Mouse (Mus musculus): Measurements from ENCODE around the gene Mettl9. TPM values are rescaled to one million over a fixed set of nuclear protein-coding genes. Genes with fewer than 3 reads are reported as not detected.
"Not testable (repeated sequence)": the region's sequence is repeated elsewhere in the genome, so short reads cannot be mapped to it uniquely, and the experiment has no call there.

Gene Mettl9
- polyA plus RNA-seq, 1 experiment from 2014 or later: 297 TPM

- peak; percentile 51 for DNase-seq (ENCODE audit: low spot score)
- Histone ChIP-seq H3K27ac (replicated peaks; ENCODE audit: low read depth, low read length) (peak overlapping the region; percentile 62; the same call in 1 of the 2 replicates), H3K27me3 (ENCODE audit: control insufficient read depth, insufficient read depth, low read length) (no peaks in the 10 kb centered on the region), H3K4me1 (ENCODE audit: control insufficient read depth, insufficient read depth, low read length) (peaks cover 8% of the 10 kb centered on the region), H3K36me3 (ENCODE audit: control insufficient read depth, insufficient read depth, low read length) (no peaks in the 10 kb centered on the region), H3K9ac (ENCODE audit: low read length) (no peak overlapping the region), H3K9me3 (ENCODE audit: control insufficient read depth, low read length) (no peaks in the 10 kb centered on the region), H3K4me2 (ENCODE audit: low read depth, severe bottlenecking) (no peak overlapping the region), H3K4me3 (ENCODE audit: low read depth, low read length) (no peak overlapping the region)
- peak; percentile 70; the same call in 1 of the 2 replicates for ATAC-seq (ENCODE audit: insufficient number of reproducible peaks, low FRiP score, low TSS enrichment, low read depth)
- 23% methylated on average over 10 of the region's 10 CpGs for WGBS
Measured at GRCm38 (mm10) chr7:121011794-121012689, 22.2 kb upstream of the Mettl9 start.

GRCm38 (mm10) chr7:121014486-121014885, 19.8 kb upstream of the Mettl9 start:
- DNase-seq (ENCODE audit: low spot score): no peak
- Histone ChIP-seq H3K9me3 (ENCODE audit: control insufficient read depth, low read length) (no peaks in the 10 kb centered on the region), H3K36me3 (ENCODE audit: control insufficient read depth, insufficient read depth, low read length) (no peaks in the 10 kb centered on the region), H3K4me2 (ENCODE audit: low read depth, severe bottlenecking) (no peak overlapping the region), H3K4me1 (ENCODE audit: control insufficient read depth, insufficient read depth, low read length) (peaks cover 8% of the 10 kb centered on the region), H3K4me3 (ENCODE audit: low read depth, low read length) (no peak overlapping the region), H3K27me3 (ENCODE audit: control insufficient read depth, insufficient read depth, low read length) (no peaks in the 10 kb centered on the region), H3K9ac (ENCODE audit: low read length) (no peak overlapping the region), H3K27ac (replicated peaks; ENCODE audit: low read depth, low read length) (no peak overlapping the region)
- ATAC-seq (ENCODE audit: insufficient number of reproducible peaks, low FRiP score, low TSS enrichment, low read depth): no peak
- WGBS: 91% methylated on average over 10 of the region's 10 CpGs

- ATAC-seq (ENCODE audit: insufficient number of reproducible peaks, low FRiP score, low TSS enrichment, low read depth): no peak
- Histone ChIP-seq H3K9ac (ENCODE audit: low read length) (no peak overlapping the region), H3K36me3 (ENCODE audit: control insufficient read depth, insufficient read depth, low read length) (no peaks in the 10 kb centered on the region), H3K4me2 (ENCODE audit: low read depth, severe bottlenecking) (no peak overlapping the region), H3K4me1 (ENCODE audit: control insufficient read depth, insufficient read depth, low read length) (no peaks in the 10 kb centered on the region), H3K27me3 (ENCODE audit: control insufficient read depth, insufficient read depth, low read length) (no peaks in the 10 kb centered on the region), H3K9me3 (ENCODE audit: control insufficient read depth, low read length) (no peaks in the 10 kb centered on the region), H3K27ac (replicated peaks; ENCODE audit: low read depth, low read length) (no peak overlapping the region), H3K4me3 (ENCODE audit: low read depth, low read length) (no peak overlapping the region)
- DNase-seq (ENCODE audit: low spot score): no peak
- WGBS: 92% methylated on average over 3 of the region's 3 CpGs
Measured at GRCm38 (mm10) chr7:121018778-121019177, 15.5 kb upstream of the Mettl9 start.

- H3K4me2 ChIP-seq (ENCODE audit: low read depth, severe bottlenecking): no peak overlapping the region
- DNase-seq (ENCODE audit: low spot score): no peak
Measured at GRCm38 (mm10) chr7:121020277-121020676, 14.0 kb upstream of the Mettl9 start.

GRCm38 (mm10) chr7:121025221-121026008, 8.8 kb upstream of the Mettl9 start:
- no peaks in the 10 kb centered on the region for H3K27me3 ChIP-seq (ENCODE audit: control insufficient read depth, insufficient read depth, low read length)
- H3K4me1 ChIP-seq (ENCODE audit: control insufficient read depth, insufficient read depth, low read length): no peaks in the 10 kb centered on the region
- no peaks in the 10 kb centered on the region for H3K36me3 ChIP-seq (ENCODE audit: control insufficient read depth, insufficient read depth, low read length)
- H3K4me2 ChIP-seq (ENCODE audit: low read depth, severe bottlenecking): no peak overlapping the region
- ATAC-seq (ENCODE audit: insufficient number of reproducible peaks, low FRiP score, low TSS enrichment, low read depth) (no peak), DNase-seq (ENCODE audit: low spot score) (no peak)
- no peaks in the 10 kb centered on the region for H3K9me3 ChIP-seq (ENCODE audit: control insufficient read depth, low read length)
- no peak overlapping the region for H3K4me3 ChIP-seq (ENCODE audit: low read depth, low read length)
- no peak overlapping the region for H3K27ac ChIP-seq (replicated peaks; ENCODE audit: low read depth, low read length)
- H3K9ac ChIP-seq (ENCODE audit: low read length): no peak overlapping the region
- whole genome bisulfite sequencing: 78% methylated on average over 6 of the region's 6 CpGs

More at GRCm38 (mm10) chr7:121020277-121020676, 14.0 kb upstream of the Mettl9 start:
- no peak overlapping the region for H3K27ac ChIP-seq (replicated peaks; ENCODE audit: low read depth, low read length)
- H3K4me3 ChIP-seq (ENCODE audit: low read depth, low read length): no peak overlapping the region
- no peak overlapping the region for H3K9ac ChIP-seq (ENCODE audit: low read length)
- 44% methylated on average over 8 of the region's 8 CpGs for WGBS
- no peaks in the 10 kb centered on the region for H3K4me1 ChIP-seq (ENCODE audit: control insufficient read depth, insufficient read depth, low read length)
- no peaks in the 10 kb centered on the region for H3K9me3 ChIP-seq (ENCODE audit: control insufficient read depth, low read length)
- no peaks in the 10 kb centered on the region for H3K36me3 ChIP-seq (ENCODE audit: control insufficient read depth, insufficient read depth, low read length)
- ATAC-seq (ENCODE audit: insufficient number of reproducible peaks, low FRiP score, low TSS enrichment, low read depth): no peak
- no peaks in the 10 kb centered on the region for H3K27me3 ChIP-seq (ENCODE audit: control insufficient read depth, insufficient read depth, low read length)

GRCm38 (mm10) chr7:121026300-121026699, 7.9 kb upstream of the Mettl9 start:
- no peak overlapping the region for H3K4me3 ChIP-seq (ENCODE audit: low read depth, low read length)
- no peak for DNase-seq (ENCODE audit: low spot score)
- WGBS: 45% methylated on average over 3 of the region's 3 CpGs
- H3K27ac ChIP-seq (replicated peaks; ENCODE audit: low read depth, low read length): no peak overlapping the region
- H3K4me1 ChIP-seq (ENCODE audit: control insufficient read depth, insufficient read depth, low read length): no peaks in the 10 kb centered on the region
- H3K9ac ChIP-seq (ENCODE audit: low read length): no peak overlapping the region
- H3K27me3 ChIP-seq (ENCODE audit: control insufficient read depth, insufficient read depth, low read length): no peaks in the 10 kb centered on the region
- H3K4me2 ChIP-seq (ENCODE audit: low read depth, severe bottlenecking): no peak overlapping the region
- ATAC-seq (ENCODE audit: insufficient number of reproducible peaks, low FRiP score, low TSS enrichment, low read depth): no peak
- H3K36me3 ChIP-seq (ENCODE audit: control insufficient read depth, insufficient read depth, low read length): no peaks in the 10 kb centered on the region
- no peaks in the 10 kb centered on the region for H3K9me3 ChIP-seq (ENCODE audit: control insufficient read depth, low read length)

- not testable (repeated sequence) for H3K27me3 ChIP-seq (ENCODE audit: control insufficient read depth, insufficient read depth, low read length); H3K36me3 ChIP-seq (ENCODE audit: control insufficient read depth, insufficient read depth, low read length); H3K27ac ChIP-seq (replicated peaks; ENCODE audit: low read depth, low read length); H3K4me3 ChIP-seq (ENCODE audit: low read depth, low read length); H3K9ac ChIP-seq (ENCODE audit: low read length); H3K4me1 ChIP-seq (ENCODE audit: control insufficient read depth, insufficient read depth, low read length); ATAC-seq (ENCODE audit: insufficient number of reproducible peaks, low FRiP score, low TSS enrichment, low read depth); H3K4me2 ChIP-seq (ENCODE audit: low read depth, severe bottlenecking); DNase-seq (ENCODE audit: low spot score); H3K9me3 ChIP-seq (ENCODE audit: control insufficient read depth, low read length)
Measured at GRCm38 (mm10) chr7:121029947-121030346, 4.3 kb upstream of the Mettl9 start.

GRCm38 (mm10) chr7:121034701-121035141, 476 bp downstream of the Mettl9 start:
- Histone ChIP-seq H3K4me1 (ENCODE audit: control insufficient read depth, insufficient read depth, low read length) (peaks cover 14% of the 10 kb centered on the region), H3K27ac (replicated peaks; ENCODE audit: low read depth, low read length) (peak overlapping the region; percentile 97), H3K9ac (ENCODE audit: low read length) (peak overlapping the region; percentile 100), H3K4me2 (ENCODE audit: low read depth, severe bottlenecking) (peak overlapping the region; percentile 72; the same call in 1 of the 2 replicates), H3K27me3 (ENCODE audit: control insufficient read depth, insufficient read depth, low read length) (no peaks in the 10 kb centered on the region), H3K4me3 (ENCODE audit: low read depth, low read length) (peak overlapping the region; percentile 97), H3K36me3 (ENCODE audit: control insufficient read depth, insufficient read depth, low read length) (no peaks in the 10 kb centered on the region), H3K9me3 (ENCODE audit: control insufficient read depth, low read length) (no peaks in the 10 kb centered on the region)
- peak; percentile 71 for ATAC-seq (ENCODE audit: insufficient number of reproducible peaks, low FRiP score, low TSS enrichment, low read depth)
- no peak for DNase-seq (ENCODE audit: low spot score)
- WGBS: 0% methylated on average over 46 of the region's 63 CpGs
